Mouse (Mus musculus) heart, embryonic 16.5 days (tissue): ENCODE measurements around the gene Abcg5. TPM values are rescaled to one million over a fixed set of nuclear protein-coding genes. Genes with fewer than 3 reads are reported as not detected.

Experiments
- ATAC-seq: fragments of 200-750 bp; cut with Nextera tagmentation; replicated peaks from 2 replicates; pipeline ENCODE4 v1.8.0; 2017; ENCODE audit warnings: moderate number of reproducible peaks; ENCODE audit not compliant: insufficient read depth, low FRiP score; ENCODE audit errors: extremely low read depth
- H3K27ac ChIP-seq: fragments of 300-500 bp; sonication (generic); 2 replicates; pipeline ENCODE4 v1.5.1; 2014; ENCODE audit warnings: mild to moderate bottlenecking, low read length, control low read depth, moderate library complexity
- H3K27me3 ChIP-seq: fragments of 300-500 bp; sonication (generic); 2 replicates; pipeline ENCODE4 v1.6.1; 2014; ENCODE audit warnings: low read length, mixed read lengths; ENCODE audit not compliant: control insufficient read depth, insufficient read depth
- H3K36me3 ChIP-seq: fragments of 300-500 bp; sonication (generic); 2 replicates; pipeline ENCODE4 v1.6.1; 2014; ENCODE audit not compliant: control insufficient read depth, insufficient read depth
- H3K4me1 ChIP-seq: fragments of 300-500 bp; sonication (generic); 2 replicates; pipeline ENCODE4 v1.6.1; 2014; ENCODE audit warnings: low read length, mixed read lengths; ENCODE audit not compliant: control insufficient read depth, insufficient read depth
- H3K4me2 ChIP-seq: fragments of 300-500 bp; sonication (generic); 2 replicates; pipeline ENCODE4 v1.6.1; 2014; ENCODE audit warnings: low read depth, mild to moderate bottlenecking, control low read depth, low read length
- H3K4me3 ChIP-seq: fragments of 300-500 bp; sonication (generic); 2 replicates; pipeline ENCODE4 v1.5.1; 2014; ENCODE audit warnings: mild to moderate bottlenecking, control low read depth, low read length
- H3K9ac ChIP-seq: fragments of 300-500 bp; sonication (generic); 2 replicates; pipeline ENCODE4 v1.6.1; 2014; ENCODE audit warnings: low read length, control low read depth
- H3K9me3 ChIP-seq: fragments of 300-500 bp; sonication (generic); replicated peaks from 2 replicates; pipeline ENCODE4 v1.6.1; 2016; ENCODE audit warnings: low read length; ENCODE audit not compliant: control insufficient read depth
- WGBS: fragments of 180-500 bp; shearing (Covaris S2); extraction: QIAGEN DNeasy Blood & Tissue Kit; methylation state at CpG from one replicate; pipeline ENCODE4 v1.1.7; 2014; 5-methylcytosine and 5-hydroxymethylcytosine counted together
- polyA plus RNA-seq: library from polyadenylated mRNA; unstranded; fragments of >200 nt; fragmentation: Nextera tagmentation; extraction: Ambion mirVana; gene quantifications from 2 replicates; pipeline ENCODE4 v1.2.1, GENCODE M21; 2015

Abcg5 gene
- polyA plus RNA-seq, 1 experiment from 2014 or later, result 0.18 TPM

GRCm38 (mm10) chr17:84675204-84675603 is 7.6 kb downstream of the Abcg5 start:
- ATAC-seq, result no peak
- H3K27me3 ChIP-seq, result no peaks in the 10 kb centered on the region; the same call in 1 of the 2 replicates
- H3K4me2 ChIP-seq, result no peak overlapping the region
- H3K27ac ChIP-seq, result no peak overlapping the region
- no peaks in the 10 kb centered on the region for H3K36me3 ChIP-seq
- peaks cover 7% of the 10 kb centered on the region for H3K4me1 ChIP-seq
- no peak overlapping the region for H3K9ac ChIP-seq
- H3K9me3 ChIP-seq, result no peaks in the 10 kb centered on the region
- no peak overlapping the region for H3K4me3 ChIP-seq
- 43% methylated on average over 4 of the region's 4 CpGs for WGBS

GRCm38 (mm10) chr17:84674048-84674447 is 8.8 kb downstream of the Abcg5 start:
- Histone ChIP-seq H3K4me2 (no peak overlapping the region), H3K4me1 (peaks cover 7% of the 10 kb centered on the region), H3K27me3 (no peaks in the 10 kb centered on the region; the same call in 1 of the 2 replicates), H3K9ac (no peak overlapping the region), H3K9me3 (no peaks in the 10 kb centered on the region), H3K4me3 (no peak overlapping the region), H3K36me3 (no peaks in the 10 kb centered on the region), H3K27ac (no peak overlapping the region)
- no peak for ATAC-seq
- WGBS, result 55% methylated on average over 7 of the region's 7 CpGs

GRCm38 (mm10) chr17:84672376-84673369 is 10.1 kb downstream of the Abcg5 start:
- 66% methylated on average over 16 of the region's 16 CpGs for WGBS
- H3K4me1 ChIP-seq, result peaks cover 7% of the 10 kb centered on the region
- no peak overlapping the region for H3K27ac ChIP-seq
- no peaks in the 10 kb centered on the region; the same call in 1 of the 2 replicates for H3K27me3 ChIP-seq
- no peak overlapping the region for H3K9ac ChIP-seq
- no peak for ATAC-seq
- H3K36me3 ChIP-seq, result no peaks in the 10 kb centered on the region
- H3K9me3 ChIP-seq, result no peaks in the 10 kb centered on the region
- no peak overlapping the region for H3K4me3 ChIP-seq
- H3K4me2 ChIP-seq, result no peak overlapping the region

GRCm38 (mm10) chr17:84667848-84668247 is 15.0 kb downstream of the Abcg5 start:
- H3K4me1 ChIP-seq, result peaks cover 3% of the 10 kb centered on the region; the same call in 1 of the 2 replicates
- H3K9me3 ChIP-seq, result no peaks in the 10 kb centered on the region
- no peaks in the 10 kb centered on the region for H3K36me3 ChIP-seq
- no peak overlapping the region for H3K4me3 ChIP-seq
- no peak overlapping the region for H3K27ac ChIP-seq
- no peak overlapping the region for H3K4me2 ChIP-seq
- no peak overlapping the region for H3K9ac ChIP-seq
- WGBS, result 87% methylated on average over 3 of the region's 3 CpGs
- no peak for ATAC-seq
- no peaks in the 10 kb centered on the region for H3K27me3 ChIP-seq

GRCm38 (mm10) chr17:84665691-84666090 is 17.1 kb downstream of the Abcg5 start:
- peaks cover 3% of the 10 kb centered on the region; the same call in 1 of the 2 replicates for H3K4me1 ChIP-seq
- no peaks in the 10 kb centered on the region for H3K27me3 ChIP-seq
- 40% methylated on average over 9 of the region's 9 CpGs for WGBS
- H3K4me3 ChIP-seq, result no peak overlapping the region
- no peaks in the 10 kb centered on the region for H3K9me3 ChIP-seq
- ATAC-seq, result no peak
- no peak overlapping the region for H3K9ac ChIP-seq
- no peaks in the 10 kb centered on the region for H3K36me3 ChIP-seq
- no peak overlapping the region for H3K4me2 ChIP-seq
- H3K27ac ChIP-seq, result no peak overlapping the region

- no peak for ATAC-seq
- H3K27ac ChIP-seq, result no peak overlapping the region
- WGBS, result 30% methylated on average over 10 of the region's 10 CpGs
- H3K27me3 ChIP-seq, result no peaks in the 10 kb centered on the region
- peaks cover 3% of the 10 kb centered on the region; the same call in 1 of the 2 replicates for H3K4me1 ChIP-seq
- no peak overlapping the region for H3K4me3 ChIP-seq
- no peaks in the 10 kb centered on the region for H3K9me3 ChIP-seq
- no peak overlapping the region for H3K4me2 ChIP-seq
- no peak overlapping the region for H3K9ac ChIP-seq
- no peaks in the 10 kb centered on the region for H3K36me3 ChIP-seq
Observed at GRCm38 (mm10) chr17:84665053-84665452, 17.8 kb downstream of the Abcg5 start.

GRCm38 (mm10) chr17:84658951-84659350 is 23.9 kb downstream of the Abcg5 start:
- Histone ChIP-seq H3K9me3 (no peaks in the 10 kb centered on the region), H3K27me3 (no peaks in the 10 kb centered on the region), H3K4me2 (no peak overlapping the region), H3K9ac (no peak overlapping the region), H3K4me3 (no peak overlapping the region), H3K4me1 (no peaks in the 10 kb centered on the region; the same call in 1 of the 2 replicates), H3K36me3 (no peaks in the 10 kb centered on the region), H3K27ac (no peak overlapping the region)
- 79% methylated on average over 8 of the region's 8 CpGs for WGBS
- no peak for ATAC-seq

GRCm38 (mm10) chr17:84658195-84658594 is 24.6 kb downstream of the Abcg5 start:
- H3K36me3 ChIP-seq, result no peaks in the 10 kb centered on the region
- H3K9me3 ChIP-seq, result no peaks in the 10 kb centered on the region
- no peak overlapping the region for H3K4me2 ChIP-seq
- no peak overlapping the region for H3K9ac ChIP-seq
- ATAC-seq, result no peak
- no peaks in the 10 kb centered on the region for H3K27me3 ChIP-seq
- no peaks in the 10 kb centered on the region; the same call in 1 of the 2 replicates for H3K4me1 ChIP-seq
- WGBS, result 39% methylated on average over 5 of the region's 5 CpGs
- no peak overlapping the region for H3K27ac ChIP-seq
- H3K4me3 ChIP-seq, result no peak overlapping the region

GRCm38 (mm10) chr17:84657782-84658181 is 25.0 kb downstream of the Abcg5 start:
- no peak for ATAC-seq
- H3K4me3 ChIP-seq, result no peak overlapping the region
- H3K27me3 ChIP-seq, result no peaks in the 10 kb centered on the region
- WGBS, result 71% methylated on average over 7 of the region's 7 CpGs
- no peaks in the 10 kb centered on the region for H3K36me3 ChIP-seq
- no peaks in the 10 kb centered on the region; the same call in 1 of the 2 replicates for H3K4me1 ChIP-seq
- H3K9ac ChIP-seq, result no peak overlapping the region
- H3K9me3 ChIP-seq, result no peaks in the 10 kb centered on the region
- H3K4me2 ChIP-seq, result no peak overlapping the region
- H3K27ac ChIP-seq, result no peak overlapping the region
